Mouse (Mus musculus) gastrocnemius, postnatal 25 days (tissue): ENCODE measurements around the gene Brd7. TPM values are rescaled to one million over a fixed set of nuclear protein-coding genes. Genes with fewer than 3 reads are reported as not detected.

Source experiments
- DNase-seq: peaks from one replicate; pipeline ENCODE4 v3.0.0; 2022
- total RNA-seq, 2 experiments: library from RNA; stranded (reverse); gene quantifications; 1 replicate in 1 of 2; 2 replicates in 1 of 2; pipeline ENCODE4 v1.2.3; 2021

Brd7 gene
- total RNA-seq, 2 experiments from 2014 or later, result 63.3 to 72.9 TPM

DNA sequence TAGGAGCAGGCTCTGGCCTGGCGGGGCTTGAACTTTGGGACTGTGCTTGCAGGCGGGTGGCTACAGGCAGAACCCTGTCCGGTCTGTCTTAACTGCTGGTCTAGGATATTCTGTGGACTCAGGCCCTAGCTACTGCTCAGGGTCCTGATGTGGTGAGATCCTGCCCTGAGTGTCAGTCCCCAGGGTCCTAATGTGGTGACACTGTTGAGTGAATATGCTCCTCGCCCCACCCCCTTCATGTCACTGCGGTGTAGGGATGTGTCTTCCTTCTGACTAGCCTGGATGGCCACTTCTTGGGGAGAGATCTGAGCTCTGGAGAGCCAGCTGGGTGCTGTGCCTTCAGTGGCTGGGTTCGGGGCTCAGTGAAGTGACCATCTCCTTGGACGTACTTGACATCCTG is 52.1 kb downstream of the Brd7 start:
- no peak for DNase-seq

- DNase-seq, result no peak
Measured at GRCm38 (mm10) chr8:88309274-88309873, 52.6 kb downstream of the Brd7 start.

DNA sequence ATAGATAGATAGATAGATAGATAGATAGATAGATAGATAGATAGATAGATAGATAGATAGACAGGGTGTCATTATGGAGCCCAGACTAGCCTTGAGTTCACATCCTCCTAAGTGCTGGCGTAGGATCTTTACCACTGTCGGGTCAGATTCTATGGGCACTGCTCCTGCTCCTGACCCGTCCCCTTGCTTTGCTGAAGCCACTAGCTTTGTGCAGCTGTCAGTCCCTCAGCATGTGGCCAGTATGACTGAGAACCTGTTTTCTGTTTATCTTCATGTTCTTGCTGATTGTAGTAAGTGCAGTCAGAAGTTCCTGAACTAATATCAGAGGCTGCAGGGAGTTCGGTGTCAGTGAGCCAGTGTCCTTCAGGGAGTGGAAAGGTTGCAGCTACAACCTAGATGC is 54.3 kb downstream of the Brd7 start:
- no peak for DNase-seq

DNA sequence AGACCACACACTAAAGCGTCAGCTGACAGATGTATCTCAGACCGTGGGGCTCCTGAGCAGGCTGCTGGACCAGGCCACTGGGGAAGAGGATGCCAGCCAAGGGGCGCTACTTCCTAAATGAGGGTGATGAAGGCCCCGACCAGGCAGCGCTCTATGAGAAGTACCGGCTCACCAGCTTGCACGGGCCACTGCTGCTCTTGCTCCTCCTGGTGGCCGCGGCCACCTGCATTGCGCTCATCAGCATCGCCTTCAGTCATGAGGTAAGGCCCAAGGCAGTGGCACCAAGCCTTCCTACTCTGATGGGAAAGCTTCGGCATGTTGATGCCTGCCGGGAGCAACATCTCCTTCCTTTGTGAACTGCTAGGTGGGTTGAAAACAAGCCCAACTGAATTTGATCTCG is 55.5 kb downstream of the Brd7 start:
- no peak for DNase-seq

- no peak for DNase-seq
Measured at GRCm38 (mm10) chr8:88305814-88306213, 56.2 kb downstream of the Brd7 start.

GRCm38 (mm10) chr8:88301589-88302437 is 60.2 kb downstream of the Brd7 start:
- no peak for DNase-seq

DNA sequence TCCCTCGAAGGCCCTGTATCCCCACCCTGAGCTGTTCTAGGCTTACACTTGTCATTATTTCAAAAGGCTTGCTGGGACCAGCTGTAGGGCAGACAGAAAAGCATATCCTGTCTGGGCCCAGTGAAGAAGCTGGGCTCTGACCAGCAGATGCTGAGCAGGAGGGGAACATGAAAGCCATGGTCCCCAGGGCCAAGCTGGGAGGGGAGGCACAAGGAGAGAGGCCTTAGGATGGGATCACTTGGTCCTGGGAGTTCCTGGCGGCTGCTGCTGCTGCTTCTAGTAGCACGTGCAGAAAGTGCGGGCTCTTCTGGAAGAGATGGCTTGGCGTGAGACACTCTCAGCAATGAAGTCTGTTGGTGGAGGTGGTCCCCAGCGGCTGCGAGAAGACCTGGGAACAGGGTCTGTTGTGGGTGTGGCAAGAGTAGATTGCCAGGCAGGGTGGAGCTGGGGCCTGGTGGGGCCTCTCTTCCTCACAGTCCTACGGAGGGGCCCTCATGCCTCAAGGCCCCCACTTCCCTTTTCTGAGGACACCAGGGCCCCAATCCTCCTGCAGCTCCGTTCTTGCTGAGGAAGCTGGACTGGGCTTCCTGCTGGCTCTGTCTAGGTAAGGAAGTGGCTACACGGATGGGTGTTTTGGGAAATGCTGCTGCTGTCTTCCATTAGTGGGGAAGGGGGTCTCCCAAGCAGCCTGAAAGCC is 61.9 kb downstream of the Brd7 start:
- peak; percentile 56 for DNase-seq

DNA sequence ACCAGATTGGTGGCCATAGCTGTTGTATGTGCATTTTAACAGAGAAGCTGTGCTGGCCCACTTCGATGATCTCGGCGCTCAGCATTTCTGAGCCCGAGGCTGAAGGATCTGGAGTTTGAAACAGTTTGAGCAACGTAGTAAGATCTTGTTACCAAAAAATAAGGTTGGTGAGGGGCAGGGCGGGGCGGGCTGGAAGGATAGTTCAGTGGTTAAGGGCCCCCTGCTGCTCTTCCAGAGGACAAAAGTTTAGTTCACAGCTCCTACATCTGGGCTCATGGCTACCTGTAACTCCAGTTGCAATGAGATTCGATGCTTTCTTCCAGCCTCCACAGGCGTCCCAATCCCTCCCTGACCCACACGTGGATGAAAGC is 63.3 kb downstream of the Brd7 start:
- no peak for DNase-seq

GRCm38 (mm10) chr8:88297976-88298732 is 63.8 kb downstream of the Brd7 start:
- DNase-seq, result no peak

DNA sequence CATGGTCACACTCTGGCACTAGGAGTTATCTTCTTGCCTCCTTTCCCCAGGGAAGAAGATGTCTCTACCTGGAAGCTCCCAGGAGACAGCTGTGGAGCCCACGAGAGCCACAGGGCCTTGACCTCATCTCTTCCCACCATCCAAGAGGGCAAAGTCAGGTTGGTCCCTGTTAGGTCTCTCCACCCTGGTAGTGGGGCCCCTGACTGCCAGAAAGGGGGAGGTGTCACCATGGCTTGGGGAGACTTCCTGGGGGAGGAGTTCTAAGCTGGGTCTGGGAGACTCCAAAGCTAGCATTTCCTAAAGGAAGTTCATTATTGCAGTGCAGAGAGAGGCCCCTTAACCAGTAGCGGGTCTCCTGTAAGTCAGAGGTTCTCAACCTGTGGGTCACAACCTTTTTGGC is 67.0 kb downstream of the Brd7 start:
- no peak for DNase-seq

- DNase-seq, result peak; percentile 17
Measured at GRCm38 (mm10) chr8:88293590-88294356, 68.2 kb downstream of the Brd7 start.

DNA sequence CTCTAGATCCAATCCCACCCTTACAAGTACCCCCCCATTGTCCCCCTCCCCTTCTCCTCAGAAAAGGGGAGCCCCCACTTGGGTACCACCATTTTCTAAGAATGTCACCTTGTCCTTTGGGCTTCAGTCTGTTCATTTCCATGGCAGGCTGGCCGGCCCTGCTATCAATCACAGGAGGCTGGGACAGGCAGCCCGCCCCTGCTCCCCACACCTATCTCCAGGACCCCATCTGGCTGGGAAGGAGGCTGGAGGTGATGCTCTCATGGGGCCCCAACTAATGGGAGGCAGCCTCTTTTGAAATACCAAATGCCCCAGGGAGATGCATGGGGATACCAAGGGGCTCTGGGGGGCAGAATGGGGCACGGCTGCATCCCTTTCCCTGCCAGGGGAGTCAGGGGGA is 69.1 kb downstream of the Brd7 start:
- no peak for DNase-seq

DNA sequence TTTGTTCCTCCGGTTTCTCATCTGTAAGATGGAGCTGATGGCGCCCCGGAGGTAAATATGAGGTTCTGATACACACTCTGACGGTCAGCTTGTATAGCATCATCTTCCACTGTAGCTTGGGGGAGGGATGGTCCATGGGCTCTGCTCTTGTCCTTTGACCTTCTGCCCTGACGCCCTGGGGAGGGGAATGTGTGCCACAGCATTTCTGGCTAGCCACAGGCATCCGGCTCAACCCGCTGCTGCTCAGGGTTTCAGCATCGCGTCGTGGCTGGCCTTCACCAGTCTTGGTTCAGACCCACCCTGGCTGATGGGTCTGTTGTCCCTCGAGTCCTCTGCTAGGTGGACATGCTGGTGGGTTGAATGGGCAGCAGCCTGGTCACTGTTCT is 70.7 kb downstream of the Brd7 start:
- no peak for DNase-seq

GRCm38 (mm10) chr8:88290326-88291304 is 71.4 kb downstream of the Brd7 start:
- peak; percentile 22 for DNase-seq

GRCm38 (mm10) chr8:88289901-88290300 is 72.1 kb downstream of the Brd7 start:
- DNase-seq, result no peak

DNA sequence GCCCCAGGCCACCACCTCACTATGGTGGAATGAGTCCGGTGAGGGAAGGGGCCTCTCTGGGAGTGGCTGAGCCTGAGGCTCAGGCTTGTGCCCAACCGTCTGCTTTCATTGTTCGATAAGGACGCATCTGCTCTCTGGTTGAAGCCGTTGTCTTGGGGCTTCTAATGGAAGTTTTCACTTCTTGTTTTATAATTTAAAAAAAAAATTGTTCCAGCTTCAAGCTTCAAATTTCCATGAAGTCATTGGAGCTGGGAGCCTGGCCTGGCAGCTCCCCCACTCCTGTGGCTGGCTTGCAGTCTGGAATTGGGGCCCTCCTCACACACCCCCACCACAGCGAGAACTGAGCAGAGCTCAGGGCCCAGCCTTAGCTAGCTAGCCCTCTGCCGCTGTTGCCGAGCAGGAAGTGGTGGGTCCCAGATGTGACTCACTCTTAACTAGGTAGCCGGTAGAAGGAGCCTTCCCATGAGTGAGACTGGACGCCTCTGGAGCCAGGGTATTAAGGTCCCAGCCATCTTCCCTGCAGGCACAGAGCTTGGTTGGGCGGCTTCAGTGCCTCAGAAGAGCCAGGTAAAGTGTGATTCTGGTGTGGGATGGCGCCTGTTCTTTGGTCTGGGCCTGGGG is 73.3 kb downstream of the Brd7 start:
- peak; percentile 69 for DNase-seq

GRCm38 (mm10) chr8:88286421-88286960 is 75.5 kb downstream of the Brd7 start:
- DNase-seq, result no peak

DNA sequence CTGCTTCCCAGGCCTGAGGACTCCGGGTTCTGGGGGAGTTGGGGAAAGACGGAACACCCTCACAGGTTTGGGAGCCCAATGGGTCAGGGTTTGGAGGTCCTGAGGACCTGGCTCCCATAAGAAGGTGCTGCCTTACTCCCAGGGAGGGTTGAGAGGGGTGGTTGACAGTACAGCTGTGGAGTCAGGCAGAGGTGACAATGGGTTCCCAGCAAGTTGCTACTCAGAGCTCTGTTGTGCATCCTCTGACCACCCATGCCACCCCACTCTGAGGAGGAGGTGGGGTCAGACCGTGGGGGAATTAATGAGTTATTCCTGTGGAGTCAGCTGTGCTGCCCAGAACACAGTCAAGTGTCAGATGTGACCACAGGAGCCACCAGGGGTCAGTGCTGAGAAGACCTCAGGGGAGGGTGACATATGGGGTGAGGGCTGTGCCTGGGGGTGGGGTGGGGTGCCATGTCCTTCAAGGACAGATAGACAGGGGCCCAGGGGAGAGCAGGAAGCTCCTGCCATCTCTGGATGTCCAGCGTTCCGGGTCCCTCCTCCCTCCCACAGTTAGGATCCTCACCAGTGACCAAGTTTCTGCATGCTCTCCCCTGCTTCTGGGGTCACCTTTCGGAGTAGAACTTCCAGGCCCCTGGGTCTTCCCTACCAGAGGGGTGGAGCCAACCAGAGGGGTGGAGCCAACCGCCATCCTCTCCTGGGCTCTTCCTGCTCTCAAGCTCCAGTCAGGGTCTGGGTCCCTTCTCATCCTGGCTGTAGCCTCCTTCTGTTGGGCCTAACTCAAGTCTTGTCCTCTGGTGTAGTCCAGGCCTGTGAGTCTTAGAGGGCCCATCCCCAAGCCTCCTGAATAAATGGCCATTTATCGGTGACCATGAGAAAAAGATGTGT is 76.3 kb downstream of the Brd7 start:
- DNase-seq, result no peak

DNA sequence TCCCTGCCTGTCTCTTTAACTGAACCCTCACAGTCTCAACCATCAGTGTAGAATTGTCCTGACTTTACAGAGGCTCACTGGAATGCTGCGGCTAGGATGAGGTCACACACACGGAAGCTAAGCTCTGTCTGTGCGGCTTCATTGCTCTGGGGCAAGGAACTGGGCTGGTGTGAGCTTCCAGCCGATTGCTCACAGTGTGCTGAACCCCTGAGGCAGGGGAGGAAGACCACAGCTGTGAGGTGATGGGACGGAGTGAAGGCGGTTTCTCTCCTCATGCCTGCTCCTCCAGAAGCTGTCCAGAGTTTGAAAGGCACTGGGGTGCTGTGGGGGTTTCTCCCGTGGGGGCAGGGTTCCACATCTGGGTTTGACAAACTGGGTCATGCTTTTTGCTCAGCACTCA is 77.3 kb downstream of the Brd7 start:
- no peak for DNase-seq
